Mouse (Mus musculus) urinary bladder, postnatal 10 days (tissue): ENCODE measurements around the gene Zfp128.
"Not testable (repeated sequence)": the region's sequence is repeated elsewhere in the genome, so short reads cannot be mapped to it uniquely, and the experiment has no call there.

Experiments used
- DNase-seq: peaks from one replicate; pipeline ENCODE4 v3.0.0; 2022; ENCODE audit warnings: low spot score

Gene Zfp128

GRCm38 (mm10) chr7:12921705-12922465 is 40.9 kb downstream of the Zfp128 start, which contains the start of gene Rps5:
Gene Rps5 (plus strand): TSS chr7:12922290.
- peak; percentile 96 for DNase-seq

- no peak for DNase-seq
Measured at GRCm38 (mm10) chr7:12922729-12923128, 41.8 kb downstream of the Zfp128 start.

DNA sequence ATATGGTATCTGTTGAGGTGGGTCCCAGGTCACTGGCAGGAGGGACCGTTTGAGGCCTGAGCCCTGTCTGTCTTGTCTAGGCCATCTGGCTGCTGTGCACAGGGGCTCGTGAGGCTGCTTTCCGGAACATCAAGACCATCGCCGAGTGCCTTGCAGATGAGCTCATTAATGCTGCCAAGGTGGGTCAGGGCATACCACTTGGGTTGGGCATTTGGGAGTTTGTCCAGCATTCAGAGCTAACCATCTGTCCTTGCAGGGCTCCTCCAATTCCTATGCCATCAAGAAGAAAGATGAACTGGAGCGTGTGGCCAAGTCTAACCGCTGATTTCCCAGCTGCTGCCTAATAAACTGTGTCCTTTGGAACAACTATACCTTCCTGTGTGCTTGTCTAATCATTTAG is 45.3 kb downstream of the Zfp128 start:
- no peak for DNase-seq

DNA sequence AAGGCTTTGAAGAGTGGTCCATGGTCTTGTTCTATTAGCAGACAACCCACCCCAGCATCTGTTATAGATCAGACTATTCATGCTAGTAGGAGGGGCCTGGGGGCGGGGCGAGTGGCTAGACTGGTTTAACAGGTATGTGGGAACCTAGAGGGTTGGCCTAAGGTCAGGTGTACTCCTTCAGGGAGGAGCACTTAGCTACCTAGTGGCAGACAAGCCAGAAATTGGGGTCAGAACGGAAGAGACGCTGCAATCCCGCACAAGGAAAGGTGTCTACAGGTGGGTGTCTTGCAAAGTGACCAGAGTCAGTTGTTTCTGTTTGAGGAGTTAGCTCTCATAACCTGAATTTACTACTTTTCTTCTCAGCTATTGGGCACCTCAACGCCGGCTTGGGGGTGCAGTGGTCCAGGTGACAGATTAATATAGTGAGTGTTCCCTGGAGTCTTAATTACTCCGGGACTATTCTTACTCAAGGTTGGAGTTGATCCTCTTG is 46.3 kb downstream of the Zfp128 start, which contains the start of gene Rnf225:
TSS of gene Rnf225 (plus strand) at position 226 of the 490 bp plus-strand sequence.
- DNase-seq = peak; percentile 29

- DNase-seq = no peak
Measured at GRCm38 (mm10) chr7:12927693-12928589, 47.0 kb downstream of the Zfp128 start.

DNA sequence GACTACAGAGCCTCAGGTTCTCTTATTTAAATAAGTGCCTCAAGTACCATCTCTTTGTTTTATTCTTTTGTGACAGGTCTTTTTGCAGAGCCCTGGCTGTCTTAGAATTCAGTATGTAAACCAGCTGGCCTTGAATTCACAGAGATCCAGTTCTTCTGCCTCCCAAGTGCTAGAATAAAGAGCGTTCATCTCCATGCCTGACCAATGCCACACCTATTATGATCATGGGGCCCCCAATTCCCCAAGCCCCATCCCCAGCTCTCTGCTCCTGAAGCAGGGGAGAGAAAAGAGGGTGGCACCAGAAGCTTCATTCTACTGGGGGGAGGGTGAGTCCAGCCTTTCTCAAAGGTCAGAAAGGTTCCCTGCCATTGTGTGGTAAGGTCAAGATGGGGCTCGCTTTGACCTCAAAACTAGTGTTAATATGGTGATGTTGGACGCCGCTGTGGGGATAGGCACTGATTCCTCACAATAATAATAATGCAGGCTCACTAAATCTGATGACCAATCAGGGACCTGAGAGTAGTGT is 52.7 kb downstream of the Zfp128 start:
- no peak for DNase-seq

GRCm38 (mm10) chr7:12934808-12935207 is 53.8 kb downstream of the Zfp128 start:
- no peak for DNase-seq

- DNase-seq = not testable (repeated sequence)
Measured at GRCm38 (mm10) chr7:12937254-12937803, 56.4 kb downstream of the Zfp128 start.

DNA sequence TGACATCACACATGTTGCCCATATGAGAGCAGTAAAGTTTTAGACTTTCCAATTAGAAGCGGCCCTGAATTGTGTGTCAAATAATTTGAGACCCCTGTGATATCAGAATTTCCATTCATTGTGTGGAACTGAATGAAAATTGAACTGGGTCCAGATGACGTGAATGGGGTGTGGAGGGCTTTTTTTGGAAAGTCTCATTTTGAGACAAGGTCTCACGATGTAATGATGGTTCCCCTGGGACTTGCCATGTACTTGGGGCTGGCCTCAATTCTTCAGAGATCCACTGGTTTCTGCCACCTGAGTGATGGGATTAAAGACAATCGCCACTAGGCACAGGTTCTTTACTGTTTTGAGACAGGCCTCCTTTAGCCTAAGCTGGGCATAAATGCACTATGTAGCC is 59.6 kb downstream of the Zfp128 start:
- DNase-seq = no peak
